Comparison of ENCODE assay signal across 18 mouse cellular contexts in the genomic region with DNA sequence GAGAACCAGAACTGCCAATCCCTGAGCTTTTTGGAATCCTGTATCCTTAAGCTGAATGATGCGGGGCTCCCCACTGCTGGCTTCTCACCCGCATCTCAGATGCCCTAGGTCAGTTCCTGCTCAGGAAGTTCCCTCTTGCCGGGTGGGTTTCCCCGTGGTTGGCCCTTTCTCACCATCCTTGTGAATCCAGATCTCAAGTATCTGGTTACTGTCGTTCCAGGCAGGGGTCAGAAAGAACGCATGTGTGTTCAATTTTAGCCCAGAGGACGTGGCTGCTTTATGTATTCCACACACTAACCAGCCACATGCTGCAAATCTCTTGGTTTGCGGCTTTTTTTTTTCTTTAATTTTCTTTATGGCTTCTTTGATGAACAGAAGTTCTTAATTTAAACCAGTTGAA. TPM values are rescaled to one million over a fixed set of nuclear protein-coding genes. Genes with fewer than 3 reads are reported as not detected.
DNase-seq lines count a peak whose midpoint lies in the region; ATAC-seq and TF ChIP-seq lines count a peak whose summit lies in the region.
"Had no signal": no experiment of that assay in that cellular context is flagged by ENCODE, and none has a peak within 500 bp of the region (broad histone marks: within the 10 kb centered on the region; RNA-seq: fewer than 3 reads in every experiment).

No protein-coding gene starts in this region.

- H3K9me3 ChIP-seq in midbrain, embryonic 14.5 days (ENCODE audit: control insufficient read depth, low read length), result no peaks in the 10 kb centered on the region
- no peaks in the 10 kb centered on the region for H3K9me3 ChIP-seq in midbrain, embryonic 10.5 days (replicated peaks)
- H3K9me3 ChIP-seq in embryonic facial prominence, embryonic 13.5 days, result no peaks in the 10 kb centered on the region
- H3K9me3 ChIP-seq in hindbrain, postnatal 0 days (ENCODE audit: low read length), result no peaks in the 10 kb centered on the region
- H3K9me3 ChIP-seq in neural tube, embryonic 15.5 days (replicated peaks), result no peaks in the 10 kb centered on the region

- peak; percentile 21 for DNase-seq in midbrain, embryonic 14.5 days
- DNase-seq in midbrain, embryonic 10.5 days (ENCODE audit: low spot score), result no peak
- peak; percentile 37 for DNase-seq in hindbrain, postnatal 0 days (ENCODE audit: low spot score)
- no peak for DNase-seq in cerebellum, adult 11-12 months
- DNase-seq in liver, result no peak
- DNase-seq: adrenal gland, postnatal 14 days; cerebellum, adult 9-11 months; heart, postnatal 4 days; kidney, adult 2 months; kidney, postnatal 36 days; lung, postnatal 10 days; thymus, adult 2 months had no signal

- TF ChIP-seq CTCF in hindbrain, postnatal 0 days (IDR thresholded peaks at IDR 0.05; ENCODE audit: low read depth), result no peak

- no peak overlapping the region for H3K27ac ChIP-seq in midbrain, embryonic 14.5 days (replicated peaks; ENCODE audit: low read depth, low read length)
- no peak overlapping the region; the same call in 1 of the 2 replicates for H3K27ac ChIP-seq in midbrain, embryonic 10.5 days (replicated peaks)
- peak overlapping the region; percentile 78 for H3K27ac ChIP-seq in embryonic facial prominence, embryonic 13.5 days
- peak overlapping the region; percentile 58; the same call in 1 of the 2 replicates for H3K27ac ChIP-seq in hindbrain, postnatal 0 days
- peak overlapping the region; percentile 54 for H3K27ac ChIP-seq in neural tube, embryonic 15.5 days (replicated peaks)
- H3K27ac ChIP-seq: liver, embryonic 14.5 days had no signal

- H3K27me3 ChIP-seq in midbrain, embryonic 14.5 days (ENCODE audit: control insufficient read depth, insufficient read depth, low read length), result no peaks in the 10 kb centered on the region
- peaks cover 38% of the 10 kb centered on the region for H3K27me3 ChIP-seq in midbrain, embryonic 10.5 days (ENCODE audit: low read depth, poor library complexity, severe bottlenecking)
- H3K27me3 ChIP-seq in embryonic facial prominence, embryonic 13.5 days, result no peaks in the 10 kb centered on the region
- H3K27me3 ChIP-seq in hindbrain, postnatal 0 days (ENCODE audit: insufficient read depth, low read length), result no peaks in the 10 kb centered on the region
- peaks cover 2% of the 10 kb centered on the region; the same call in 1 of the 2 replicates for H3K27me3 ChIP-seq in neural tube, embryonic 15.5 days (replicated peaks)

- peaks cover 6% of the 10 kb centered on the region; the same call in 1 of the 2 replicates for H3K36me3 ChIP-seq in midbrain, embryonic 14.5 days (ENCODE audit: control insufficient read depth, insufficient read depth, low read length)
- H3K36me3 ChIP-seq in midbrain, embryonic 10.5 days, result 0 out of 2 replicates have a peak, but pooled peaks cover 2% of the 10 kb centered on the region
- no peaks in the 10 kb centered on the region for H3K36me3 ChIP-seq in embryonic facial prominence, embryonic 13.5 days
- no peaks in the 10 kb centered on the region for H3K36me3 ChIP-seq in hindbrain, postnatal 0 days (ENCODE audit: insufficient read depth, low read length)
- H3K36me3 ChIP-seq in neural tube, embryonic 15.5 days, result peaks cover 3% of the 10 kb centered on the region; the same call in 1 of the 2 replicates

- H3K4me1 ChIP-seq in midbrain, embryonic 14.5 days (ENCODE audit: control insufficient read depth, insufficient read depth, low read length), result peaks cover 9% of the 10 kb centered on the region; the same call in 1 of the 2 replicates
- peaks cover 7% of the 10 kb centered on the region for H3K4me1 ChIP-seq in midbrain, embryonic 10.5 days
- peaks cover 17% of the 10 kb centered on the region for H3K4me1 ChIP-seq in embryonic facial prominence, embryonic 13.5 days
- peaks cover 6% of the 10 kb centered on the region; the same call in 1 of the 2 replicates for H3K4me1 ChIP-seq in hindbrain, postnatal 0 days (ENCODE audit: insufficient read depth, low read length)
- H3K4me1 ChIP-seq in neural tube, embryonic 15.5 days, result peaks cover 8% of the 10 kb centered on the region

- no peak overlapping the region for H3K4me2 ChIP-seq in midbrain, embryonic 14.5 days (ENCODE audit: low read length)
- H3K4me2 ChIP-seq in embryonic facial prominence, embryonic 13.5 days, result peak overlapping the region; percentile 44
- H3K4me2 ChIP-seq in hindbrain, postnatal 0 days (ENCODE audit: low read depth, low read length), result peak overlapping the region; percentile 33
- H3K4me2 ChIP-seq in neural tube, embryonic 15.5 days, result peak overlapping the region; percentile 20; the same call in 1 of the 2 replicates
- H3K4me2 ChIP-seq: heart, embryonic 11.5 days had no signal

- H3K4me3 ChIP-seq in midbrain, embryonic 14.5 days (replicated peaks; ENCODE audit: low read depth, low read length), result no peak overlapping the region
- no peak overlapping the region for H3K4me3 ChIP-seq in midbrain, embryonic 10.5 days
- H3K4me3 ChIP-seq in embryonic facial prominence, embryonic 13.5 days, result no peak overlapping the region
- no peak overlapping the region for H3K4me3 ChIP-seq in hindbrain, postnatal 0 days (ENCODE audit: low read length)
- no peak overlapping the region for H3K4me3 ChIP-seq in neural tube, embryonic 15.5 days (replicated peaks)

- WGBS in midbrain, embryonic 14.5 days, result 21% methylated on average over 8 of the region's 8 CpGs
- WGBS in midbrain, embryonic 10.5 days, result 28% methylated on average over 8 of the region's 8 CpGs
- WGBS in embryonic facial prominence, embryonic 13.5 days, result 8% methylated on average over 8 of the region's 8 CpGs
- 16% methylated on average over 8 of the region's 8 CpGs for WGBS in hindbrain, postnatal 0 days
- 27% methylated on average over 8 of the region's 8 CpGs for WGBS in neural tube, embryonic 15.5 days

- no peak for ATAC-seq in midbrain, embryonic 14.5 days (ENCODE audit: low FRiP score, low TSS enrichment)
- no peak for ATAC-seq in embryonic facial prominence, embryonic 13.5 days (ENCODE audit: insufficient number of reproducible peaks, insufficient read depth, low FRiP score, low TSS enrichment, low read depth)
- ATAC-seq in hindbrain, postnatal 0 days, result peak; percentile 41; the same call in 1 of the 2 replicates
- no peak for ATAC-seq in neural tube, embryonic 15.5 days (ENCODE audit: low FRiP score)
- ATAC-seq: CD4-positive, CD25-positive, alpha-beta regulatory T cell, adult 4 months had no signal

- no peak overlapping the region for H3K9ac ChIP-seq in midbrain, embryonic 14.5 days (replicated peaks; ENCODE audit: low read length)
- H3K9ac ChIP-seq in embryonic facial prominence, embryonic 13.5 days, result no peak overlapping the region
- H3K9ac ChIP-seq in hindbrain, postnatal 0 days (replicated peaks; ENCODE audit: low read length), result 0 out of 2 replicates have a peak overlapping the region, but pooled peaks have one; percentile 9
- H3K9ac ChIP-seq in neural tube, embryonic 15.5 days (replicated peaks), result no peak overlapping the region
- H3K9ac ChIP-seq: liver, embryonic 14.5 days had no signal

RNA-seq across cellular contexts. Expression of a gene that starts 3.4 kb away (rescaled TPM):
- 12.9 and 13.2 TPM in 2 replicates for polyA plus RNA-seq in midbrain, embryonic 14.5 days (2014; fragmentation: Nextera tagmentation; extraction: Ambion mirVana)
- polyA plus RNA-seq in midbrain, embryonic 10.5 days (2016; fragmentation: Nextera tagmentation; extraction: Ambion mirVana), result 3.4 and 4.2 TPM in 2 replicates
- 3.2 and 5.7 TPM in 2 replicates for polyA plus RNA-seq in embryonic facial prominence, embryonic 13.5 days (2015; fragmentation: Nextera tagmentation; extraction: Ambion mirVana)
- total RNA-seq in hindbrain, postnatal 0 days (2014; rRNA removed), result 2.3 and 9.9 TPM in 2 replicates
- 19.9 and 21.4 TPM in 2 replicates for polyA plus RNA-seq in hindbrain, postnatal 0 days (2015; fragmentation: Nextera tagmentation; extraction: Ambion mirVana)
- 8.6 and 10.1 TPM in 2 replicates for polyA plus RNA-seq in neural tube, embryonic 15.5 days (2015; fragmentation: Nextera tagmentation; extraction: Ambion mirVana)
- total RNA-seq: heart, postnatal 4 days; megakaryocyte-erythroid progenitor cell, adult 5-6 weeks had no signal
- polyA plus RNA-seq: CD4-positive, CD25-positive, alpha-beta regulatory T cell, adult 4 months; heart, embryonic 11.5 days; liver, embryonic 14.5 days had no signal

RNA-seq across cellular contexts. Expression of a gene that starts 10.8 kb away (rescaled TPM):
- polyA plus RNA-seq in midbrain, embryonic 14.5 days (2014; fragmentation: Nextera tagmentation; extraction: Ambion mirVana), result 7.2 and 8.0 TPM in 2 replicates
- 7.3 and 9.2 TPM in 2 replicates for polyA plus RNA-seq in midbrain, embryonic 10.5 days (2016; fragmentation: Nextera tagmentation; extraction: Ambion mirVana)
- polyA plus RNA-seq in embryonic facial prominence, embryonic 13.5 days (2015; fragmentation: Nextera tagmentation; extraction: Ambion mirVana), result 8.3 and 12.2 TPM in 2 replicates
- 62.4 and 69.9 TPM in 2 replicates for total RNA-seq in hindbrain, postnatal 0 days (2014; rRNA removed)
- polyA plus RNA-seq in hindbrain, postnatal 0 days (2015; fragmentation: Nextera tagmentation; extraction: Ambion mirVana), result 22.0 and 22.9 TPM in 2 replicates
- polyA plus RNA-seq in neural tube, embryonic 15.5 days (2015; fragmentation: Nextera tagmentation; extraction: Ambion mirVana), result 7.8 and 8.3 TPM in 2 replicates
- polyA plus RNA-seq: CD4-positive, CD25-positive, alpha-beta regulatory T cell, adult 4 months had no signal

RNA-seq across cellular contexts. Expression of a gene that starts 48.8 kb away (rescaled TPM):
- 68.4 and 79.9 TPM in 2 replicates for polyA plus RNA-seq in midbrain, embryonic 14.5 days (2014; fragmentation: Nextera tagmentation; extraction: Ambion mirVana)
- polyA plus RNA-seq in midbrain, embryonic 10.5 days (2016; fragmentation: Nextera tagmentation; extraction: Ambion mirVana), result 63.3 and 65.6 TPM in 2 replicates
- 49.5 and 54.1 TPM in 2 replicates for polyA plus RNA-seq in embryonic facial prominence, embryonic 13.5 days (2015; fragmentation: Nextera tagmentation; extraction: Ambion mirVana)
- 29.2 and 40.7 TPM in 2 replicates for total RNA-seq in hindbrain, postnatal 0 days (2014; rRNA removed)
- polyA plus RNA-seq in hindbrain, postnatal 0 days (2015; fragmentation: Nextera tagmentation; extraction: Ambion mirVana), result 68.6 and 71.6 TPM in 2 replicates
- polyA plus RNA-seq in neural tube, embryonic 15.5 days (2015; fragmentation: Nextera tagmentation; extraction: Ambion mirVana), result 62.8 and 71.6 TPM in 2 replicates

RNA-seq across cellular contexts. Expression of a gene that starts 49.0 kb away (rescaled TPM):
- 3.3 and 3.7 TPM in 2 replicates for polyA plus RNA-seq in midbrain, embryonic 14.5 days (2014; fragmentation: Nextera tagmentation; extraction: Ambion mirVana)
- polyA plus RNA-seq in midbrain, embryonic 10.5 days (2016; fragmentation: Nextera tagmentation; extraction: Ambion mirVana), result 13.5 and 15.1 TPM in 2 replicates
- 7.6 and 9.6 TPM in 2 replicates for polyA plus RNA-seq in embryonic facial prominence, embryonic 13.5 days (2015; fragmentation: Nextera tagmentation; extraction: Ambion mirVana)
- total RNA-seq in hindbrain, postnatal 0 days (2014; rRNA removed), result 4.2 and 4.8 TPM in 2 replicates
- 2.3 and 2.7 TPM in 2 replicates for polyA plus RNA-seq in hindbrain, postnatal 0 days (2015; fragmentation: Nextera tagmentation; extraction: Ambion mirVana)
- polyA plus RNA-seq in neural tube, embryonic 15.5 days (2015; fragmentation: Nextera tagmentation; extraction: Ambion mirVana), result 2.4 and 3.0 TPM in 2 replicates

RNA-seq across cellular contexts. Expression of a gene that starts 55.6 kb away (rescaled TPM):
- 19.9 and 22.3 TPM in 2 replicates for polyA plus RNA-seq in midbrain, embryonic 14.5 days (2014; fragmentation: Nextera tagmentation; extraction: Ambion mirVana)
- polyA plus RNA-seq in midbrain, embryonic 10.5 days (2016; fragmentation: Nextera tagmentation; extraction: Ambion mirVana), result 4.1 and 5.7 TPM in 2 replicates
- polyA plus RNA-seq in embryonic facial prominence, embryonic 13.5 days (2015; fragmentation: Nextera tagmentation; extraction: Ambion mirVana), result 1.8 and 3.1 TPM in 2 replicates
- total RNA-seq in hindbrain, postnatal 0 days (2014; rRNA removed), result 136 and 193 TPM in 2 replicates
- polyA plus RNA-seq in hindbrain, postnatal 0 days (2015; fragmentation: Nextera tagmentation; extraction: Ambion mirVana), result 17.7 and 21.2 TPM in 2 replicates
- polyA plus RNA-seq in neural tube, embryonic 15.5 days (2015; fragmentation: Nextera tagmentation; extraction: Ambion mirVana), result 15.2 and 17.9 TPM in 2 replicates

Comparison
In these comparisons a context has a peak if more than half of its experiments do, and no peak if none do; other contexts are left out.
1. DNase-seq: peak in midbrain, embryonic 14.5 days (single experiment) and hindbrain, postnatal 0 days (single experiment); none in midbrain, embryonic 10.5 days (single experiment), cerebellum, adult 11-12 months (single experiment) and liver (single experiment).
2. H3K27ac ChIP-seq: peak in embryonic facial prominence, embryonic 13.5 days (single experiment), hindbrain, postnatal 0 days (single experiment) and neural tube, embryonic 15.5 days (single experiment); none in midbrain, embryonic 14.5 days (single experiment) and midbrain, embryonic 10.5 days (single experiment).